Mouse (Mus musculus) heart, embryonic 15.5 days (tissue): ENCODE data around the gene Clstn2. TPM values are rescaled to one million over a fixed set of nuclear protein-coding genes. Genes with fewer than 3 reads are reported as not detected.

Source experiments
- ATAC-seq: fragments of 200-750 bp; cut with Nextera tagmentation; replicated peaks from 2 replicates; pipeline ENCODE4 v1.8.0; 2017; ENCODE audit warnings: low read depth, moderate TSS enrichment; ENCODE audit not compliant: insufficient number of reproducible peaks, insufficient read depth, low FRiP score
- H3K27ac ChIP-seq: fragments of 300-500 bp; sonication (generic); 2 replicates; pipeline ENCODE4 v1.5.1; 2015; ENCODE audit warnings: mild to moderate bottlenecking, inconsistent platforms
- H3K27me3 ChIP-seq: fragments of 300-500 bp; sonication (generic); 2 replicates; pipeline ENCODE4 v1.6.1; 2015; ENCODE audit warnings: inconsistent platforms
- H3K36me3 ChIP-seq: fragments of 300-500 bp; sonication (generic); 2 replicates; pipeline ENCODE4 v1.6.1; 2015; ENCODE audit warnings: mild to moderate bottlenecking, inconsistent platforms
- H3K4me1 ChIP-seq: fragments of 300-500 bp; sonication (generic); replicated peaks from 2 replicates; pipeline ENCODE4 v1.6.1; 2015; ENCODE audit warnings: inconsistent platforms
- H3K4me2 ChIP-seq: fragments of 300-500 bp; sonication (generic); 2 replicates; pipeline ENCODE4 v1.6.1; 2015; ENCODE audit warnings: inconsistent platforms, mild to moderate bottlenecking, moderate library complexity
- H3K4me3 ChIP-seq: fragments of 300-500 bp; sonication (generic); 2 replicates; pipeline ENCODE4 v1.5.1; 2015; ENCODE audit warnings: mild to moderate bottlenecking, inconsistent platforms
- H3K9ac ChIP-seq: fragments of 300-500 bp; sonication (generic); 2 replicates; pipeline ENCODE4 v1.6.1; 2015; ENCODE audit warnings: mild to moderate bottlenecking, inconsistent platforms
- H3K9me3 ChIP-seq: fragments of 300-500 bp; sonication (generic); replicated peaks from 2 replicates; pipeline ENCODE4 v1.6.1; 2016; ENCODE audit warnings: inconsistent platforms
- WGBS: fragments of 180-500 bp; shearing (Covaris S2); methylation state at CpG from one replicate; pipeline ENCODE4 v1.1.7; 2015; ENCODE audit warnings: mixed read lengths; 5-methylcytosine and 5-hydroxymethylcytosine counted together
- polyA plus RNA-seq: library from polyadenylated mRNA; unstranded; fragments of >200 nt; fragmentation: Nextera tagmentation; extraction: Ambion mirVana; gene quantifications from 2 replicates; pipeline ENCODE4 v1.2.1, GENCODE M21; 2015

Clstn2 gene
- polyA plus RNA-seq, 1 experiment from 2014 or later = 0.30 TPM

DNA sequence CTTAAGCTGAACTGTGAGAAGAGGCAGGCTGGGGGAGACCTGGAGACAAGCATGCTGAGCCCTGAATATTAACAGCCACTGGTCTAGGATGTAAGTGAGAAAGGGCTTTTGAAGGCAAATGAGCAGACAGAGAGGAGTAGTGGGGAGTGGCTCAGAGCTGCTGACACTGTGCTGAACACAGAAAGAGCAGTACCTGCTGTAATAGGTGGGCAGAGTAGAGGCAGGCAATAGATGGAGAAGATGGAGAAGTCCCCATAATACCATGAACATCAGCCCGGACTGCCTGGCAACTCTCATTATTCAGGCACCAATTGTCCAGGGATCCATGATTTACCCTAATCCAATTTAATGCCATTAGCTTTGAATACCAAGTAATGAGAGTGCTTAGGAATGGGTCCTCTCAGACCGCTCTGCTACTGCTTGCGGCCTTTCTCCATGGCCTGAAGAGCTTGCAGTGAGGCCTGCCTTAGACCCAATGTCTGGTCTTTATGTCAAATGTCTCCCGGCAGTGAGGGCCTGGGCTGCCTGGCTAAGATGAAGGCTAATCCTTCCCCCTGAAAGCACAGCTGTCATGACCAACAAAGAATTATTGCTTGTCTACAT lies 329.0 kb downstream of the Clstn2 start:
- ATAC-seq = no peak
- H3K36me3 ChIP-seq = no peaks in the 10 kb centered on the region

GRCm38 (mm10) chr9:97702989-97703388 lies 330.0 kb downstream of the Clstn2 start:
- Histone ChIP-seq H3K27ac (no peak overlapping the region), H3K9me3 (no peaks in the 10 kb centered on the region), H3K9ac (no peak overlapping the region), H3K27me3 (peaks cover 12% of the 10 kb centered on the region), H3K4me2 (no peak overlapping the region), H3K4me1 (no peaks in the 10 kb centered on the region; the same call in 1 of the 2 replicates), H3K36me3 (no peaks in the 10 kb centered on the region), H3K4me3 (no peak overlapping the region)
- ATAC-seq = peak; percentile 82
- WGBS = 33% methylated on average over 2 of the region's 2 CpGs

More for the DNA sequence above, 329.0 kb downstream of the Clstn2 start:
- Histone ChIP-seq H3K27ac (no peak overlapping the region), H3K4me2 (no peak overlapping the region), H3K4me1 (no peaks in the 10 kb centered on the region; the same call in 1 of the 2 replicates), H3K9me3 (no peaks in the 10 kb centered on the region), H3K4me3 (no peak overlapping the region), H3K9ac (no peak overlapping the region), H3K27me3 (peaks cover 14% of the 10 kb centered on the region)
- WGBS = 89% methylated on average over 4 of the region's 4 CpGs

GRCm38 (mm10) chr9:97699983-97700382 lies 333.0 kb downstream of the Clstn2 start:
- ATAC-seq = no peak
- Histone ChIP-seq H3K27me3 (peaks cover 9% of the 10 kb centered on the region), H3K4me1 (no peaks in the 10 kb centered on the region; the same call in 1 of the 2 replicates), H3K4me2 (no peak overlapping the region), H3K36me3 (no peaks in the 10 kb centered on the region), H3K27ac (no peak overlapping the region), H3K4me3 (no peak overlapping the region), H3K9me3 (no peaks in the 10 kb centered on the region), H3K9ac (no peak overlapping the region)
- 84% methylated on average over 3 of the region's 3 CpGs for WGBS

GRCm38 (mm10) chr9:97699020-97699419 lies 334.0 kb downstream of the Clstn2 start:
- no peak for ATAC-seq
- 81% methylated on average over 2 of the region's 2 CpGs for WGBS
- Histone ChIP-seq H3K4me3 (no peak overlapping the region), H3K27ac (no peak overlapping the region), H3K4me1 (no peaks in the 10 kb centered on the region; the same call in 1 of the 2 replicates), H3K27me3 (peaks cover 6% of the 10 kb centered on the region), H3K9me3 (no peaks in the 10 kb centered on the region), H3K4me2 (no peak overlapping the region), H3K36me3 (no peaks in the 10 kb centered on the region), H3K9ac (no peak overlapping the region)

DNA sequence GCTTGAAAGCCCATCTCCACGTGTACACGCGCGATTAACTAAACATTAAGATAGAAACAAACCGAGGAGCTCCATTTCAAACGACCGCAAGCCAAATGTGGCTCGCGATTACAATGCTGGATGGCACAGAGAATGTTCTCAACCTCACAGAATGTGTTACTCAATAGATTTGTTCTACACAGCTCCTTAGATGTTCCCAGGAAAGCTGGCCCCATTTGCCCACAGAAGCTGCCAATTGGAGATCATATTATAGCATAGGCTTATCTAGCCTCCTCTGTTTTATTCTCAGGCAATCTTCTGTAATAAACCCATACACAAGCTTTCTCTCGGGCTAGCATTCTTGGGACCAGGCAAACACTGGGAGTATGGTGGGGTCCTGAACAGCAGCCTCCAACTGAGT lies 334.9 kb downstream of the Clstn2 start:
- Histone ChIP-seq H3K9ac (no peak overlapping the region), H3K4me2 (no peak overlapping the region), H3K4me1 (no peaks in the 10 kb centered on the region; the same call in 1 of the 2 replicates), H3K27me3 (peaks cover 3% of the 10 kb centered on the region; the same call in 1 of the 2 replicates), H3K27ac (no peak overlapping the region), H3K36me3 (no peaks in the 10 kb centered on the region), H3K9me3 (no peaks in the 10 kb centered on the region), H3K4me3 (no peak overlapping the region)
- WGBS = 88% methylated on average over 10 of the region's 10 CpGs
- ATAC-seq = no peak

DNA sequence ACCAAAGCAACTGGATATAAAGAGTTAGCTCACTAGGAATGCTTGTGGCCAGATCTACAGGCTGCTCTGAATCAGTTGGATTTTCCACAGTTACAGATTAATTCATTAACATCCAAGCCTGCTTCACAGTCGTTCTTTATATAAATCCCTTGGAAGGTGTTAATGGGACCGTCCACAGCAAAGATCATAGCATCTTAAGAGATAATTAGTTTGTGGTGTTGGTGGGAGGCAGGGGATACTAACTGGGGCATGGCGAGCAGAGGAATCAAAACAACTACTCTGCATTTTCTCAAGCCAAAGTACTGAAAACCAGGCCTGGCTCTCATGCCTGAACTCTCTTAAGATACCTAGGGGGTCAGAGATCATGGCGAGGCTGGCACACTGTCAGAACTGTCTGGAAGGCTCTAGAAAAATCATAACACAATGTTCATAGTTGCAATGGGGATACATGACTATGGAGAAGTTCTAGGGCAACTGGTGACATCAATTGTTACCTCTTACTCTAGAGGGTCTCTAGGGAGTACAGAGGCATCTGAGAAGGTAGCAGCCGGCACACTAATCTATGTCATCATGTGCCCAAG lies 336.2 kb downstream of the Clstn2 start:
- H3K36me3 ChIP-seq = no peaks in the 10 kb centered on the region
- 73% methylated on average over 5 of the region's 5 CpGs for WGBS
- H3K9ac ChIP-seq = no peak overlapping the region
- H3K4me3 ChIP-seq = no peak overlapping the region
- no peak for ATAC-seq
- H3K4me1 ChIP-seq = no peaks in the 10 kb centered on the region
- H3K27me3 ChIP-seq = peaks cover 3% of the 10 kb centered on the region; the same call in 1 of the 2 replicates
- H3K27ac ChIP-seq = no peak overlapping the region
- H3K4me2 ChIP-seq = no peak overlapping the region
- no peaks in the 10 kb centered on the region for H3K9me3 ChIP-seq

DNA sequence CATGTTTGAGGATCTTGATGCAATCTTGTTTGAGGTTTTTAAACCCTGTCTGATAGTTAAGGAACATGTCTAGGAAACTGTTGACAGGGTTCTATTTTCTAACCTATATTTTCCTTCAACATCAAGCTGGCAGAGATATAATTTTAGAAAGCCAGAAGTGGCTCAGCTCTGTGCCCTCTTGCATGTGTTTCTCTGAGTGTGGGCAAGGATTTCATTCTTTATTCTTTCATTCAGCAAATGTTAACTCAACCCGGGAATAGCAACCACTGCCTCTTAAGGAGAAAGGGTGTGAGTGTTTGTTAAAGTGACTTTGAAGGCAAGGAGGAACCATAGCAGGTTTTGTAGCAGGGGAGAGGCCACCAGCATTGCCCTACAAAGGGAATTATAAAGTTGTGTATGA lies 337.7 kb downstream of the Clstn2 start:
- no peak for ATAC-seq
- H3K4me2 ChIP-seq = no peak overlapping the region

DNA sequence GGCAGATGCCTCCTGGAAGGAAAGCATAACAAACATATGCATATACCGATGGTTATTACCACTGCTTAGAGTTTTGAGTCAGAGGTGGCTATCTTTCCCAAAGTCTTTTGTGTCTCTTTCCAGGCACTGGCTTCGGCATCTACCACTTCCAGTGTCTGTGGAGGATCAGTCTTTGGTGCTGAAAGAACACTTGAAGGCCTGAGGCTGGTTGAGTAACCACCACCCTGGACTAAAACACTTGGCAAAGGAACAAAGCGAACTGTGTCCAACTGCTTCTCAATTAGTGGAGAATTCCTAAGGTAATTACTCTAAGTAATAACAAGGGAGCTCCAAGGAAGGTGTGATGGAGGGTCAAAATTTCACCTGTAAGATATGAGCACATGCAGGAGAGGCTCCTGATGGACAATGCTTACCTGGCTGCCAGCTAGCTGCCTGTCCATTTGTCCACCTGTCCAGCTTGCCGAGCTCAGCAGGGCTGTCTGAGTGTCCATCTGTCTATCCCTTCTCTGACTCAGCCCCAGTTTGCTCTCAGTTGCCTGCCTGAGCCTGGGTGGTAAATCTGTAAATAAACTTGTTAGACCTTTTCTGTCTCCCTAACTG lies 346.1 kb downstream of the Clstn2 start:
- Histone ChIP-seq H3K4me3 (no peak overlapping the region), H3K27ac (no peak overlapping the region), H3K36me3 (no peaks in the 10 kb centered on the region), H3K4me2 (no peak overlapping the region), H3K9me3 (no peaks in the 10 kb centered on the region), H3K27me3 (no peaks in the 10 kb centered on the region), H3K9ac (no peak overlapping the region), H3K4me1 (0 out of 2 replicates have a peak, but pooled peaks cover 4% of the 10 kb centered on the region)
- WGBS = 61% methylated on average over 4 of the region's 4 CpGs
- no peak for ATAC-seq

More for the DNA sequence above, 337.7 kb downstream of the Clstn2 start:
- no peaks in the 10 kb centered on the region for H3K4me1 ChIP-seq
- WGBS = 49% methylated on average over 1 of the region's 1 CpGs
- H3K9me3 ChIP-seq = no peaks in the 10 kb centered on the region
- H3K36me3 ChIP-seq = no peaks in the 10 kb centered on the region
- H3K27ac ChIP-seq = no peak overlapping the region
- no peak overlapping the region for H3K4me3 ChIP-seq
- no peak overlapping the region for H3K9ac ChIP-seq
- H3K27me3 ChIP-seq = peaks cover 3% of the 10 kb centered on the region; the same call in 1 of the 2 replicates

DNA sequence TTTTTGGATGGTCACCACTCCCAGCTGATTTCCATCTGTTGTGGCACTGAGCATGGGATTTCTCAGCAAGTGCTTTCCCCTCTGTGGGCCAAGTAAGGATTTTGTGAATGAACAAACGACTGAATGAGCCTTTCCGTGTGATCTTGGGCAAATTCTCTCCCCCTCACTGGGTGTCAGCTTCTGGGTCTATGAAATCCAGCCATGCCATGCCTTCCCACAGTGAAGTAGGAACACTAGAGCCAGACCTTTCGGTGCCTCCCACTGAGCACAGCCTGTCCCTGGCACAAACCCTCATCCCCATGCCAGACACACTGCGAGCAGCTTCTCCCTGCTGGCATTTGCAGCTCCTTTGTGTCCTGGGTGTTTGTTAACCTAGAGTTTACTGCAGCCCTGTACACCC lies 347.3 kb downstream of the Clstn2 start:
- H3K9me3 ChIP-seq = no peaks in the 10 kb centered on the region
- no peak for ATAC-seq
- H3K4me1 ChIP-seq = 0 out of 2 replicates have a peak, but pooled peaks cover 4% of the 10 kb centered on the region
- H3K27me3 ChIP-seq = no peaks in the 10 kb centered on the region
- H3K27ac ChIP-seq = no peak overlapping the region
- no peak overlapping the region for H3K4me3 ChIP-seq
- H3K9ac ChIP-seq = no peak overlapping the region
- H3K4me2 ChIP-seq = no peak overlapping the region
- WGBS = 85% methylated on average over 4 of the region's 4 CpGs
- H3K36me3 ChIP-seq = no peaks in the 10 kb centered on the region

DNA sequence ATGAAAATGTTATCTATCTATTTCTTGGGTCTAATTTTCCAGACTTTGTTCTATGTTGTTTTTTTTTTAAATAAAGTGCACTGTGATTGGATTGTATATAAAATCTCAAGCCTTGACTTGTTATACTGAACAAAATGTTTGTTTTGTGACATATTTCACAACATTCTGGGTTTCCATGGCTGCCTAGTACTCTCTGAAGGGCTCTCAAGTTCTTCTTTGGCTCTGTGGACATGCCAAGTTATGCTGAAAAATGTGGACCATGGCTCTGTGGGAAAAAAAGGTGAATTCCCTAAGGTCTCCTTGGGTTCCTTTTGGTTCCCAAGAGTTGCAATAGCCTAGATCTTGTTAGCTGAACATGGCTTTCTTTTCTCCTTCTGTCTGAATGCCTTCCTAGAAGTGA lies 353.1 kb downstream of the Clstn2 start:
- no peaks in the 10 kb centered on the region for H3K36me3 ChIP-seq
- no peaks in the 10 kb centered on the region for H3K27me3 ChIP-seq
- no peak overlapping the region for H3K9ac ChIP-seq
- H3K9me3 ChIP-seq = no peaks in the 10 kb centered on the region
- no peak overlapping the region for H3K4me3 ChIP-seq
- no peak for ATAC-seq
- no peaks in the 10 kb centered on the region for H3K4me1 ChIP-seq
- no peak overlapping the region for H3K4me2 ChIP-seq
- H3K27ac ChIP-seq = no peak overlapping the region

- Histone ChIP-seq H3K27ac (no peak overlapping the region), H3K4me2 (no peak overlapping the region), H3K9me3 (no peaks in the 10 kb centered on the region), H3K27me3 (no peaks in the 10 kb centered on the region), H3K9ac (no peak overlapping the region), H3K4me1 (no peaks in the 10 kb centered on the region), H3K36me3 (no peaks in the 10 kb centered on the region), H3K4me3 (no peak overlapping the region)
- no peak for ATAC-seq
- 70% methylated on average over 4 of the region's 4 CpGs for WGBS
These were observed 353.9 kb downstream of the Clstn2 start for GRCm38 (mm10) chr9:97679106-97679505.
